8 mouse cellular contexts compared by ENCODE assay signal in the genomic region with DNA sequence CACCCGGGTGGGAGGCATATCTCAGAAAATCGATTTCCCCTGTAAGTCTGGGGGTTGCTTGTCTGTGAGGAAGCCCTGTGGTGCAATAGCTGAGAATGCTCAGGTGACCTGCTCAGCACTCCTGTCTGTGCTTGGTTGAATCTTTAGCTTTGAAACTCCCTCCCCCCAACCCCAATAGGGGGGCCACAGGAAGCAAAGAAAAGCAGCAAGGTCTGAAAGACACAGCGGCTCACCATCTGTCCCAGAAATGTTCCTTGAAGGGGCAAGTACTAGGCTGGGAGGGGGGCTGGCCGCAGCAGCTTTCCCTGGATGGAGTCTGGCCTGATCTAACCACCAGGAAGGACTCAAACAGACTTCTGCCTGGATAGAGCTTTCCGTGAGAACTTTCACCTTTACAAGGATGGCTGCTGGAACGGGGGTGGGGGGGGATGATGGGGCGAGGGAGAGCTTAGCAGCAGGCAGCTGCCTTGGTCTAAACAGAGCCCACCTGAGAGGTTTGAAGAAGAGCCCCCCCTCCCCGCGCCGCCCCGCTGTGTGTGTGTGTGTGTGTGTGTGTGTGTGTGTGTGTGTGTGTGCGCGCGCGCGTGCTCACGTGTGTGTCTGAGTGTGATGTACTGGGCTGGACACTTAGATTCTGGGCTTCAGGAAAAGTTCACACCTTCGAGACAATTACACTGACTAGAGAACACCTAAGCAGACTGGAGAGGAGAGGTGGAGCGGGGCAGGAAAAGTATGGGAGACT. TPM values are rescaled to one million over a fixed set of nuclear protein-coding genes. Genes with fewer than 3 reads are reported as not detected.
A peak's percentile ranks its signal among the peaks of the same experiment; 100 is the strongest.
DNase-seq lines count a peak whose midpoint lies in the region; ATAC-seq and TF ChIP-seq lines count a peak whose summit lies in the region.
"Had no signal": no experiment of that assay in that cellular context is flagged by ENCODE, and none has a peak within 500 bp of the region (broad histone marks: within the 10 kb centered on the region; RNA-seq: fewer than 3 reads in every experiment).

No protein-coding gene starts in this region.

- H3K9ac ChIP-seq in embryonic facial prominence, embryonic 15.5 days, result no peak overlapping the region
- H3K9ac ChIP-seq in limb, embryonic 11.5 days (ENCODE audit: low read length), result no peak overlapping the region
- H3K9ac ChIP-seq in neural tube, embryonic 15.5 days (replicated peaks), result peak overlapping the region; percentile 94

- peak overlapping the region; percentile 77 for H3K27ac ChIP-seq in left cerebral cortex, adult 2 months
- no peak overlapping the region for H3K27ac ChIP-seq in embryonic facial prominence, embryonic 15.5 days (replicated peaks)
- no peak overlapping the region for H3K27ac ChIP-seq in limb, embryonic 11.5 days (replicated peaks; ENCODE audit: low read depth, low read length)
- peak overlapping the region; percentile 97 for H3K27ac ChIP-seq in neural tube, embryonic 15.5 days (replicated peaks)

- H3K36me3 ChIP-seq in embryonic facial prominence, embryonic 15.5 days, result no peaks in the 10 kb centered on the region
- no peaks in the 10 kb centered on the region for H3K36me3 ChIP-seq in limb, embryonic 11.5 days (ENCODE audit: control insufficient read depth, insufficient read depth, low read length)
- H3K36me3 ChIP-seq in neural tube, embryonic 15.5 days, result peaks cover 4% of the 10 kb centered on the region; the same call in 1 of the 2 replicates

- TF ChIP-seq CTCF in left cerebral cortex, adult 2 months (IDR thresholded peaks at IDR 0.05), result no peak

- DNase-seq in left cerebral cortex, adult 2 months (ENCODE audit: extremely low spot score in 1 of 2, low spot score in 2 of 2), result no peak
- DNase-seq in left cerebral cortex, postnatal 25 days (ENCODE audit: low spot score in 2 of 2), result no peak
- DNase-seq in limb, embryonic 11.5 days (ENCODE audit: low spot score), result no peak
- no peak for DNase-seq in ovary, postnatal 36 days (ENCODE audit: low spot score)
- DNase-seq in left cerebral cortex, adult 18-20 months (ENCODE audit: low spot score in 2 of 2), result no peak

- WGBS in embryonic facial prominence, embryonic 15.5 days, result 18% methylated on average over 16 of the region's 19 CpGs
- 15% methylated on average over 16 of the region's 19 CpGs for WGBS in limb, embryonic 11.5 days
- 4% methylated on average over 13 of the region's 19 CpGs for WGBS in neural tube, embryonic 15.5 days

- H3K27me3 ChIP-seq in embryonic facial prominence, embryonic 15.5 days, result peaks cover 80% of the 10 kb centered on the region
- peaks cover 40% of the 10 kb centered on the region for H3K27me3 ChIP-seq in limb, embryonic 11.5 days (ENCODE audit: control insufficient read depth, insufficient read depth, low read length)
- no peaks in the 10 kb centered on the region for H3K27me3 ChIP-seq in neural tube, embryonic 15.5 days (replicated peaks)

- no peak for ATAC-seq in embryonic facial prominence, embryonic 15.5 days (ENCODE audit: insufficient number of reproducible peaks, low FRiP score, low TSS enrichment, low read depth)
- no peak for ATAC-seq in limb, embryonic 11.5 days (ENCODE audit: insufficient number of reproducible peaks, low FRiP score, low TSS enrichment, low read depth)
- ATAC-seq in neural tube, embryonic 15.5 days (ENCODE audit: low FRiP score), result no peak

- intact Hi-C loops in left cerebral cortex, adult 2 months (cut with DNase I), result loop anchor here (2.0 to 5.0 kb wide), 3 partner anchors 41 to 850 kb away; no protein-coding TSS in a partner anchor
- intact Hi-C loops in left cerebral cortex, postnatal 25 days (cut with DNase I), result loop anchor here (2.0 to 5.0 kb wide), 2 partner anchors 41 to 130 kb away; no protein-coding TSS in a partner anchor

- peaks cover 26% of the 10 kb centered on the region for H3K4me1 ChIP-seq in embryonic facial prominence, embryonic 15.5 days
- H3K4me1 ChIP-seq in limb, embryonic 11.5 days (ENCODE audit: control insufficient read depth, insufficient read depth, low read length), result 0 out of 2 replicates have a peak, but pooled peaks cover 5% of the 10 kb centered on the region
- peaks cover 64% of the 10 kb centered on the region for H3K4me1 ChIP-seq in neural tube, embryonic 15.5 days

- no peaks in the 10 kb centered on the region for H3K9me3 ChIP-seq in embryonic facial prominence, embryonic 15.5 days (replicated peaks)
- H3K9me3 ChIP-seq in limb, embryonic 11.5 days (ENCODE audit: control insufficient read depth, low read length), result no peaks in the 10 kb centered on the region; the same call in 1 of the 2 replicates
- H3K9me3 ChIP-seq in neural tube, embryonic 15.5 days (replicated peaks), result no peaks in the 10 kb centered on the region

- H3K4me2 ChIP-seq in embryonic facial prominence, embryonic 15.5 days (replicated peaks), result peak overlapping the region; percentile 100
- peak overlapping the region; percentile 99; the same call in 1 of the 2 replicates for H3K4me2 ChIP-seq in limb, embryonic 11.5 days (ENCODE audit: low read depth, severe bottlenecking)
- peak overlapping the region; percentile 91 for H3K4me2 ChIP-seq in neural tube, embryonic 15.5 days

- peak overlapping the region; percentile 88 for H3K4me3 ChIP-seq in left cerebral cortex, adult 2 months
- peak overlapping the region; percentile 61 for H3K4me3 ChIP-seq in embryonic facial prominence, embryonic 15.5 days (replicated peaks)
- 0 out of 2 replicates have a peak overlapping the region, but pooled peaks have one; percentile 63 for H3K4me3 ChIP-seq in limb, embryonic 11.5 days (ENCODE audit: low read depth, low read length)
- peak overlapping the region; percentile 89 for H3K4me3 ChIP-seq in neural tube, embryonic 15.5 days (replicated peaks)

RNA-seq across cellular contexts. Expression of gene Ube2ql1, which starts 2.1 kb away (rescaled TPM):
- total RNA-seq in left cerebral cortex, adult 2 months (2021), result 100 to 1,000 TPM; 220 to 221 TPM
- 100 to 1,000 TPM; 204 to 227 TPM for total RNA-seq in left cerebral cortex, postnatal 25 days (2021)
- 0.77 and 0.88 TPM in 2 replicates for polyA plus RNA-seq in embryonic facial prominence, embryonic 15.5 days (2015; fragmentation: Nextera tagmentation; extraction: Ambion mirVana)
- polyA plus RNA-seq in limb, embryonic 11.5 days (2014; fragmentation: Nextera tagmentation; extraction: Ambion mirVana), result 1.7 and 1.8 TPM in 2 replicates
- 36.3 and 40.6 TPM in 2 replicates for polyA plus RNA-seq in neural tube, embryonic 15.5 days (2015; fragmentation: Nextera tagmentation; extraction: Ambion mirVana)
- total RNA-seq in left cerebral cortex, adult 18-20 months (2021), result 100 to 1,000 TPM; 200 to 217 TPM
- polyA plus RNA-seq: testis, adult 2 months had no signal

Comparison
In these comparisons a context has a peak if more than half of its experiments do, and no peak if none do; other contexts are left out.
1. H3K27ac ChIP-seq: peak in left cerebral cortex, adult 2 months (single experiment) and neural tube, embryonic 15.5 days (single experiment); none in embryonic facial prominence, embryonic 15.5 days (single experiment) and limb, embryonic 11.5 days (single experiment).
2. Peak in every context shown above with its lines, with median percentiles within 50 percentile points of each other: H3K4me3 ChIP-seq and H3K4me2 ChIP-seq.